Mouse (Mus musculus) midbrain, postnatal 0 days (tissue): ENCODE results near the gene Oas1c. TPM values are rescaled to one million over a fixed set of nuclear protein-coding genes. Genes with fewer than 3 reads are reported as not detected.

Source experiments
- ATAC-seq: fragments of 200-750 bp; cut with Nextera tagmentation; 2 replicates; pipeline ENCODE4 v1.8.0; 2017; ENCODE audit warnings: moderate number of reproducible peaks, mild to moderate bottlenecking, moderate TSS enrichment, moderate library complexity; ENCODE audit not compliant: low FRiP score
- DNase-seq: peaks from one replicate; pipeline ENCODE4 v3.0.0-alpha.2; 2015; ENCODE audit warnings: low spot score
- H3K27ac ChIP-seq: fragments of 300-500 bp; sonication (generic); 2 replicates; pipeline ENCODE4 v1.5.1; 2014; ENCODE audit warnings: low read depth, mild to moderate bottlenecking, low read length, mixed read lengths
- H3K27me3 ChIP-seq: fragments of 300-500 bp; sonication (generic); 2 replicates; pipeline ENCODE4 v1.6.1; 2014; ENCODE audit warnings: low read length, control low read depth, mixed read lengths; ENCODE audit not compliant: insufficient read depth
- H3K36me3 ChIP-seq: fragments of 300-500 bp; sonication (generic); 2 replicates; pipeline ENCODE4 v1.6.1; 2014; ENCODE audit warnings: low read length, control low read depth, mixed read lengths; ENCODE audit not compliant: insufficient read depth
- H3K4me1 ChIP-seq: fragments of 300-500 bp; sonication (generic); 2 replicates; pipeline ENCODE4 v1.6.1; 2014; ENCODE audit warnings: mild to moderate bottlenecking, control low read depth, antibody characterized with exemption, low read length, mixed read lengths; ENCODE audit not compliant: insufficient read depth
- H3K4me2 ChIP-seq: fragments of 300-500 bp; sonication (generic); 2 replicates; pipeline ENCODE4 v1.6.1; 2014; ENCODE audit warnings: low read depth, mild to moderate bottlenecking, low read length, mixed read lengths; ENCODE audit not compliant: poor library complexity, severe bottlenecking
- H3K4me3 ChIP-seq: fragments of 300-500 bp; sonication (generic); 2 replicates; pipeline ENCODE4 v1.5.1; 2014; ENCODE audit warnings: low read depth, mild to moderate bottlenecking, low read length, moderate library complexity
- H3K9ac ChIP-seq: fragments of 300-500 bp; sonication (generic); replicated peaks from 2 replicates; pipeline ENCODE4 v1.6.1; 2014; ENCODE audit warnings: mild to moderate bottlenecking, low read length, moderate library complexity, mixed read lengths; ENCODE audit not compliant: poor library complexity, severe bottlenecking
- H3K9me3 ChIP-seq: fragments of 300-500 bp; sonication (generic); 2 replicates; pipeline ENCODE4 v1.6.1; 2016; ENCODE audit warnings: low read length, control low read depth
- CTCF ChIP-seq: IDR thresholded peaks from 2 replicates; pipeline ENCODE4 v1.5.1; 2016; ENCODE audit warnings: antibody characterized with exemption, mild to moderate bottlenecking
- WGBS: fragments of 180-500 bp; shearing (Covaris S2); extraction: QIAGEN DNeasy Blood & Tissue Kit; methylation state at CpG from one replicate; pipeline ENCODE4 v1.1.7; 2014; 5-methylcytosine and 5-hydroxymethylcytosine counted together
- polyA plus RNA-seq: library from polyadenylated mRNA; unstranded; fragments of >200 nt; fragmentation: Nextera tagmentation; extraction: Ambion mirVana; gene quantifications from 2 replicates; pipeline ENCODE4 v1.2.1, GENCODE M21; 2015
- total RNA-seq: library from RNA; depleted of rRNA; stranded (reverse); fragments of >200 nt; gene quantifications from 2 replicates; pipeline ENCODE4 v1.2.3, GENCODE M21; 2014; rRNA removed

Gene Oas1c
- total RNA-seq (0.71 and 0.99 TPM in 2 replicates), polyA plus RNA-seq (0.59 and 0.62 TPM in 2 replicates)

DNA sequence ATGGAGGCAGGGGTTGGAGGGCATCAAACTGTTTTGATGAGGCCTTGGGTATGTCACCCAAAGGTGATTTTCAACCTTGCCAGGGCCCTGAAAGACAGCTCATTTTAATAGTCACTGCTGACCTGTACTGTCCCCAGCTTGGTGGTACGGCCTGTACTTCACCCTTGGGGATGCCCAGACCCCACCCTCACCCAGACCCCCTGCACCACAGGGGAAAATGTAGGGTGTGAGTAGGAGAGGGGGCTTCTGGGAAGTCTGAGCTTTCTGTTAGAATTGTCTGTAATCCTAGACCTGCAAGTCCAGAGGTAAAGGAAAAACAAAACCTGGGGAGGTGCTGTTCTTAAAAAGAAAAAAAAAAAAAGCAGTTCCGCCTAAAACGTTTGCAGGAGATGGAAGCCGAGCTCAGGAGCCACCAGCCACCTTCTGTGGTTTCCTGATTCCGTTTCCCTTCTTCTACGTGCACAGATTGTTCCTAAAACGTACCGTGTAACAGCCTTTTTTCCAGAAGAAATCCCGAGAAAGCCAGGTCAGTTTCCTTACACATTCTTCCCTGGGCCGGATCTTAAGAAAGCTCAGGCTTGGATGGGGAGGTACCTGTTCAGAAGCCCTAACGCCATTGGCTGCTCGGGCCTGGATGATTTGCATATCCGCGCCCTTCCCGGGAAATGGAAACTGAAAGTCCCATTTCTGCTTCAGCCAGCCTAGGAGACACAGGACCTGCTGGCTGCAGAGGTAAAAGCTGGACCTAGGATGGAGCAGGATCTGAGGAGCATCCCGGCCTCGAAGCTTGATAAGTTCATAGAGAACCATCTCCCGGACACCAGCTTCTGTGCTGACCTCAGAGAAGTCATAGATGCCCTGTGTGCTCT lies at the start of gene Oas1c:
Gene Oas1c (minus strand): TSS at position 564 of the 869 bp plus-strand sequence.
- Histone ChIP-seq H3K4me1 (no peaks in the 10 kb centered on the region), H3K9me3 (no peaks in the 10 kb centered on the region), H3K9ac (peak within 1 kb of the TSS; percentile 42), H3K36me3 (no peaks in the 10 kb centered on the region), H3K27me3 (no peaks in the 10 kb centered on the region), H3K4me2 (peak within 1 kb of the TSS; percentile 37), H3K27ac (peak within 1 kb of the TSS; percentile 74), H3K4me3 (peak within 1 kb of the TSS; percentile 17)
- TF ChIP-seq CTCF, result no peak
- DNase-seq (peak; percentile 90), ATAC-seq (peak; percentile 84)
- WGBS, result 5% methylated on average over 18 of the region's 18 CpGs

DNA sequence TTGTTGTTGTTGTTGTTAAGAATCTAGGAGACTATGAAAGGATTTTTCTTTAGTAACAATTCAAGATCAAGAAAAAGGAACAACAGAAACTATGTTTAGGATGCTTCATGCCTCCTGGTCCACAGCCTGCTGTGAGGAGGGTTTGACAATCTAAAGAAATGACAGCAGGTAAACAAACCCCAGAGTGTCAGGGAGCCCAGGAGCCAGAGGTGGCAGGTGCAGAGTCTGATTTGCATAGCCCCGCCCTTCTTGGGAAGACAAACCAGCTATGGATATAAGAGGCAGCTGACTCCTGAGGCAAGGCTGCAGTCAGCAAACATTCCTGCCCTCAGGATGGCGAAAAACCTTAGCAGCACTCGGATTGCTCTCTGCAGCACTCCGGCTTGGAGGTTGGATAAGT lies 48.8 kb upstream of the Oas1c start, which contains the start of gene Oas1h:
Gene Oas1h (plus strand): TSS at position 301 of the 400 bp plus-strand sequence.
- DNase-seq, result no peak
- WGBS, result 52% methylated on average over 4 of the region's 4 CpGs
- H3K27ac ChIP-seq, result no peak within 1 kb of the TSS
- H3K9ac ChIP-seq, result no peak within 1 kb of the TSS
- no peaks in the 10 kb centered on the region for H3K27me3 ChIP-seq
- H3K9me3 ChIP-seq, result no peaks in the 10 kb centered on the region
- no peaks in the 10 kb centered on the region for H3K4me1 ChIP-seq
- H3K4me2 ChIP-seq, result no peak within 1 kb of the TSS
- no peaks in the 10 kb centered on the region for H3K36me3 ChIP-seq
- ATAC-seq, result no peak
- no peak for TF ChIP-seq CTCF
- no peak within 1 kb of the TSS for H3K4me3 ChIP-seq

DNA sequence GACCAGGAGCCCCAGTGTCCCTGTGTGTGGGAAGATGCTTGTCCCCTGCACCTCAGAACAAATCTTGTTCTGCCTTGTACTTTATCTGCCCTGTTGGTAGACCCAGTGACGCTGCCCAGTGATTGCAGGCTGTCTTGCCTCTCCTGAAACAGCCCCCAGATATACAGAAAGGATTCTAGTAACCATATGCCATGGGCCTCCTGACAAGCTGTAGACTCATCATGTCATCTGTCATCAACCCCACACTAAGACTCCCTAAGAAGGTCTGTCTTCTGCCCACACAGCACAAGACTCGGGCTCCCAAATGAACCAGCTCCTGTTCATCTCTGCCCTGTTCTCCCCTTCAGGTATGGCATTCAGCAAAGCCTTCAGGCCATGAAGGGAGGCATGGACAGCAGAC lies 46.9 kb upstream of the Oas1c start:
- TF ChIP-seq CTCF, result no peak
- ATAC-seq (no peak), DNase-seq (no peak)
- H3K4me2 ChIP-seq, result no peak overlapping the region
- no peaks in the 10 kb centered on the region for H3K4me1 ChIP-seq
- H3K9ac ChIP-seq, result no peak overlapping the region
- 71% methylated on average over 2 of the region's 2 CpGs for WGBS
- H3K36me3 ChIP-seq, result no peaks in the 10 kb centered on the region
- H3K27me3 ChIP-seq, result no peaks in the 10 kb centered on the region
- H3K27ac ChIP-seq, result no peak overlapping the region
- no peak overlapping the region for H3K4me3 ChIP-seq
- peaks cover 3% of the 10 kb centered on the region; the same call in 1 of the 2 replicates for H3K9me3 ChIP-seq

DNA sequence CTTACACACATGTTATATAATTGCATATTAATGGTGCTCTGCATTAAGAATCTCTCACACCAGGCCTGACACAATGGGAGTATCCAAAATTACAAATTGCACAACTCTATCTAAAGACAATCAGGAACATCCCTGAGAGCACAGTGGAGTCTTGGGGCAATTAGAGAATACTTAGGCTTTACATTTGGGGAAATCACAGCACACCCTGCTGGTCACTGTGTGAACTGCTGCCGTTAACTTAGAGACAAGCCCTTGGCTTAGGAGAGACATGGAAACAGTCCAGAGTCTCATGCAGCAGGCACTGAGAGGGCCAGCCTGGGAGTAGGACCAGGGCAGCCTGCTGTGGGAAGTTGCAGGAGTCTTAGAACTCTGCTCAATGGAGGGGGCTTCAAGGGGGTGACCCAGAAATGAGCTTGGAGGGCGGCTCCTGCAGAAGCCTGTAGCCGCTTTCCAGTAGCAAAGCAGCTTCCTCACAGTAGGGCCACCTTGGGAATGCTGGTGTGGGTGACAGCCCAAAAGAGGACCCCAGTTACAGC lies 37.4 kb upstream of the Oas1c start:
- peaks cover 6% of the 10 kb centered on the region; the same call in 1 of the 2 replicates for H3K9me3 ChIP-seq
- H3K36me3 ChIP-seq, result no peaks in the 10 kb centered on the region
- WGBS, result 63% methylated on average over 3 of the region's 3 CpGs
- ATAC-seq (no peak), DNase-seq (peak; percentile 23)
- no peak overlapping the region for H3K9ac ChIP-seq
- no peak overlapping the region for H3K4me3 ChIP-seq
- no peak overlapping the region for H3K4me2 ChIP-seq
- TF ChIP-seq CTCF, result peak; percentile 68
- no peaks in the 10 kb centered on the region for H3K4me1 ChIP-seq
- no peak overlapping the region for H3K27ac ChIP-seq
- no peaks in the 10 kb centered on the region for H3K27me3 ChIP-seq

DNA sequence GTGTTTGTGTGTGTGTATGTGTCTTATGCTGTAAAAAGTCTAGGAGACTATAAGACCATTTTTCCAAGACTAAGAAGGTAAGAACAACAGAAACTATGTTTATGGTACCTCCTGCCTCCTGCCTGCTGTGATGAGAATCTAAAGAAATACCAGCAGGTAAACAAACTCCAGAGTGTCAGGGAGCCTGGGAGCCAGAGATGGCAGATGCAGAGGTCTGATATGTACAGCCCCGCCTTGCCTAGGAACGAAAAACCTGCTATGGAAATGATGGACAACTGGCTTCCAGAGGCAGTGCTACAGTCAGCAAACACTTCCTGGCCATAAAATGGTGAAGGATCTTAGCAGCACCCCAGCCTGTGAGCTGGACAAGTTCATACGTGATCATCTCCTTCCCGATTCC lies 34.8 kb upstream of the Oas1c start, which contains the start of gene Oas1f:
Gene Oas1f (plus strand): TSS at position 301 of the 400 bp plus-strand sequence.
- no peak for ATAC-seq
- Histone ChIP-seq H3K27ac (no peak within 1 kb of the TSS), H3K27me3 (no peaks in the 10 kb centered on the region), H3K9ac (no peak within 1 kb of the TSS), H3K9me3 (no peaks in the 10 kb centered on the region), H3K4me2 (no peak within 1 kb of the TSS), H3K4me1 (no peaks in the 10 kb centered on the region), H3K4me3 (no peak within 1 kb of the TSS), H3K36me3 (no peaks in the 10 kb centered on the region)
- no peak for TF ChIP-seq CTCF
- 78% methylated on average over 4 of the region's 4 CpGs for WGBS
- DNase-seq, result no peak

DNA sequence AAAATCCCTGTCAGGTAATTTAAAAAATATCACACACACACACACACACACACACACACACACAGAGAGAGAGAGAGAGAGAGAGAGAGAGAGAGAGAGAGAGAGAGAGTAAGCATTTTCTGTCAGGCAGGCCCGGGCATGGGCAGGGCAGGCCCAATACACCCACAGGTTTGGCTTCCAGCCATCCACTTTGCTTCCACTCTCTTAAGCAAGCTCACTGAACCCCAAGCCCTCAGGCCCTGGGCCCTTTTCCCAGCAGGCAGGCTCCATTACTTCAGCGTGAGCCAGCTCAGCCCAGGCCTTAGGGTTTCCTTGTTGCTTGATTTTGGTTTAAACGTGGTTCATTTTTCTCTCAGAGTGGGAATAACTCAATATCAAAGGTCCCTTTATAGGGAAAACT lies 32.4 kb upstream of the Oas1c start:
- no peak overlapping the region for H3K4me2 ChIP-seq
- H3K9ac ChIP-seq, result no peak overlapping the region
- no peak overlapping the region for H3K27ac ChIP-seq
- DNase-seq (peak; percentile 40), ATAC-seq (no peak)
- H3K4me1 ChIP-seq, result no peaks in the 10 kb centered on the region
- TF ChIP-seq CTCF, result no peak
- no peaks in the 10 kb centered on the region for H3K9me3 ChIP-seq
- 66% methylated on average over 3 of the region's 3 CpGs for WGBS
- no peaks in the 10 kb centered on the region for H3K27me3 ChIP-seq
- H3K36me3 ChIP-seq, result no peaks in the 10 kb centered on the region
- H3K4me3 ChIP-seq, result no peak overlapping the region
